Mouse (Mus musculus): ENCODE results near the gene Gm20683. TPM values are rescaled to one million over a fixed set of nuclear protein-coding genes. Genes with fewer than 3 reads are reported as not detected.
A peak's percentile ranks its signal among the peaks of the same experiment; 100 is the strongest.
"Not testable (repeated sequence)": the region's sequence is repeated elsewhere in the genome, so short reads cannot be mapped to it uniquely, and the experiment has no call there.

The Gm20683 gene
- polyA plus RNA-seq, 1 experiment = 41.5 TPM

- DNase-seq (ENCODE audit: extremely low spot score in 1 of 2, low spot score in 1 of 2) = peak; percentile 93 to 100
Measured at GRCm38 (mm10) chr17:25874721-25875170, 33.2 kb upstream of the Gm20683 start, which contains the start of gene Mettl26. Gene Mettl26, plus strand, starts transcription at chr17:25875074.

- DNase-seq (ENCODE audit: extremely low spot score in 1 of 2, low spot score in 1 of 2) = no peak
Measured at GRCm38 (mm10) chr17:25874148-25874720, 32.7 kb upstream of the Gm20683 start.

DNA sequence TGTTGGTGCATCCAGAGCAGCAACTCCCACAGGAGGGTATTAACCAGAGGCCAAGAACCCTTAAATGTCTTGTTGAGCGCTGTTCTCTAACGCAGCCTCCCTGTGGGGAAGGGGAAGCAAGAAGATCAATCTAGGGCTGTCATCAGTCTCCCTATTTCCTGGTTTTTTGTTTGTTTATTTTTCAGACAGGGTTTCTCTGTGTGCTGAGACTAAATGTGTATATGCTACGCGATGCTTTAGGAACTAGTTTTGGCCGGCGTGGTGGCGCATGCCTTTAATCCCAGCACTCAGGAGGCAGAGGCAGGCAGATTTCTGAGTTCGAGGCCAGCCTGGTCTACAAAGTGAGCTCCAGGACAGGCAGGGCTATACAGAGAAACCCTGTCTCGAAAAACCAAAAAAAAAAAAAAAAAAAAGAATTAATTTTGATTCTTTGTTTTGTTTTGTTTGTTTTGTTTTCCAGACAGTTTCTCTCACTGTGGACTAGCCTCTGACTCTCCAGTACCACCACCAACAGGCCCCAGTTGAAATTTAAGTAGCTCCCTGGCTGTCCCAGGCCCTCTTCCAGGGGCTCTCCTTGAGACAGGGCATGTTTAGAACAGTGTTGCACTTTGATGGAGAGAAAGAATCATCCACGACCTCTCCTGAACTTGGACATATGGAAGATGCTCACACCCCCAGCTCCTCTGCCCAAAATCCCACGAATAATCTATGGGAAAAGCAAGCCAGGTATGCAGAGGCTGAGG, 32.0 kb upstream of the Gm20683 start:
- no peak for DNase-seq (ENCODE audit: extremely low spot score in 1 of 2, low spot score in 1 of 2)

DNA sequence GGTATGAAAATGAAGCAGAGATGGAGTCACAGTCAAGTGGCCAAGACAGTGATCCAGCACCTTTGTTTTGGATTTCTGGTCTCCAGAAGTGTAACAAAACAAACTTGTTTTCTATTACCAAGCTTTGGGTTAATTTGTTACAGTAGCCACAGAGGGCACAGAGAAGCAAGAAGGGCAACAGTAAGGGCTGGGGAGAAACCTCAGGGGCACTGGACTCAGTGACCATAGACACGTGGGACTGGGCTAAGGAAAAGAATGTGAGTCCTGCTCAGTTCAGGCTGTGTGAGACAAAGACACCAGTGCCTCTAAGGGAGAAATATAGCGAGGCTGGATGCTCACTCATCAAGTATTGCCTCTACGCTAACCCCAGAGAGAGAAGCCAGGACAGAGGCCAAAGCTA, 31.1 kb upstream of the Gm20683 start:
- no peak for DNase-seq (ENCODE audit: extremely low spot score in 1 of 2, low spot score in 1 of 2)

DNA sequence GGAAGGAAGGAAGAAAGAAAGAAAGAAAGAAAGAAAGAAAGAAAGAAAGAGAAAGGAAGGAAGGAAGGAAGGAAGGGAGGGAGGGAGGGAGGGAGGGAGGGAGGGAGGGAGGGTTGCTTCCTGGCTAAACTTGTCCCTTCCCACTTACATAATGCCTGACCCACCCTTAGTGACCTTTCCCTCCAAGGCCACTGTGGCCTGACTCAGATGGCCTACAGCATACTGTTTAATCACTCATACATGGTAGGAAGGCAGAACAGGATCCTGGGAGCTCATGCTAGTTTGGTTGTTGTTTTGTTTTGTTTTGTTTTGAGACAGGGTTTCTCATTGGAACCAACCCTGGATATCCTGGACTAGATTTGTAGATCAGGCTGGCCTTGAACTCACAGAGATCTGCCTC, 30.0 kb upstream of the Gm20683 start:
- DNase-seq (ENCODE audit: extremely low spot score in 1 of 2, low spot score in 1 of 2) = not testable (repeated sequence)

GRCm38 (mm10) chr17:25869954-25870353, 28.4 kb upstream of the Gm20683 start:
- no peak for DNase-seq (ENCODE audit: extremely low spot score in 1 of 2, low spot score in 1 of 2)

GRCm38 (mm10) chr17:25869498-25869897, 27.9 kb upstream of the Gm20683 start:
- no peak for DNase-seq (ENCODE audit: extremely low spot score in 1 of 2, low spot score in 1 of 2)

- DNase-seq (ENCODE audit: extremely low spot score in 1 of 2, low spot score in 1 of 2) = peak in 1 of 2 experiments; percentile 83
Measured at GRCm38 (mm10) chr17:25868601-25869191, 27.1 kb upstream of the Gm20683 start, which contains the start of gene Mcrip2. Gene Mcrip2, minus strand, starts transcription at chr17:25868764.

DNA sequence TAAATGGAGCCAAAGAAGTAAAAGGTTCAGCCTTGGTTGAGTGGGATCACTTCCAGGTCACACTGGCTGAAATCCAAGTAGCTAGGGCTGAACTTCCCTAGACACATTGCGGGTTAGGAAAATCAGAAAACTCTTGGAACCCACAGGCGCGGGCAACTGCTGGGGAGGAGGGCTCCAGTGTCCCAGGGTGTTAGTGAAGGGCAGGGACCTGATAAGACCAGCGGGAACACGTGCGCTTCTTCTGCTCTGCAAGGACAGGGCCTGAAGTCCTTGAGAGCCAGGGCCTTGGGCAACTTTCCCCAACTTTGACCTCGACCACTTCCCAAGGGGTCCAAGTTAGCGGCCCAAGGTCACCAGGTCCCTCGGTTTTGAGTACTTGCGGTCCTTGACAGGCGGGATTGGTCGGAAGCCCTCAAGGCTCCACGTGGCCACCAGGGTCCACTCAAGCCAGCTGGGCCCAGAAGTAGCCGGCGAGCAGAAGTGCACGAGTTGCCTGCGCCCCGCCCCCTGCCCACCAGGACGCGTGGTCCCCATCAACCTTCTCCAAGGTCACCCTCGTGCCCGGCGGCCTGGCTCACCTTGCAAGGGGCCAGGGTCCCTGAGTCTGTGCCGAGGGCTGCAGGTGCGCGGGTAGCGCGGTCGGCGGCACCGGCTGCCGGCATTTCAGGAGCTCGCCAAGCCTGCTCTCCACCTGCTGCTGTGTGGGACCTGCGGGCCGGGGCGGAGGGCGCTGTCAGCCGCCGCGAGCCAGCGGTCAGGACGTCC, 26.5 kb upstream of the Gm20683 start:
- no peak for DNase-seq (ENCODE audit: extremely low spot score in 1 of 2, low spot score in 1 of 2)

GRCm38 (mm10) chr17:25867509-25867835, 25.9 kb upstream of the Gm20683 start:
- DNase-seq (ENCODE audit: extremely low spot score in 1 of 2, low spot score in 1 of 2) = no peak

DNA sequence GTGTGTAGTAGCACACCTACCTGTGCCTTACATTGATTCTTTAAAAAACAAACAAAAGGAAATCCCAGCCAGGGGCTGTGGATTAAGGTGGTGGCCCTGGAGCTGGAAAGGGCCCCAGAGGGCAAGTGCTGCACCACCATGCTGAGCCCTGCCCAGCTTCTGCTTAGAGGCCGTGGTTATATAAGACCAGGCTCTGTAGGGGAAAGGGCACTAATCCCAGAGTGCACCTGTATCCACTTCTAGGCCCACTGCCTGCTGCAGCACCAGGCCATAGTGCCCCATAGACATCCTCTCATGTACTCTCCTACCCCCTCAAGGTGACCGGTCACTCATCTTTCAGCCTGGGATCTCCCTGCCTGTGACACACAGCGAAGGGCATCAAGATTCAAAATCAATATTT, 24.6 kb upstream of the Gm20683 start:
- no peak for DNase-seq (ENCODE audit: extremely low spot score in 1 of 2, low spot score in 1 of 2)

DNA sequence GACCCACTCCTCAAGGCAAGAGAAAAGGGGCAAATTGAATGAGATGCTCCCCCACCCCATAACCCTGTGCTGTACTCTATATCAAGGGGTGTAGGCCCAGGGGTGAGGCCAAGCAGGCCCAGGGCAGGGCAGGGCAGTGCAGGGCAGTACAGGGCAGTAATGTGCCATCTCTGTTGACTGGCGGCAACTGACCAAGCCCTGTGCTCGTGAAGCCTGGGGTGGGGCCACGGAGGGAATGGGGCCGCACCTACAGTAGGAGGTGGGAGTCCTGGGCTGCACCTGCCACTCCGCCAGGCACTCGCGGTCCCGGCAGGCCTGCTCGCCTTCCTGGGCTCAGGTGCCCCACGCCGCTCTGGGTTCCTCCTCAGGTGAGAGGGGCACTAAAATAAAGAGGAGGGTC, 23.7 kb upstream of the Gm20683 start:
- no peak for DNase-seq (ENCODE audit: extremely low spot score in 1 of 2, low spot score in 1 of 2)

GRCm38 (mm10) chr17:25864311-25864710, 22.7 kb upstream of the Gm20683 start:
- no peak for DNase-seq (ENCODE audit: extremely low spot score in 1 of 2, low spot score in 1 of 2)

- no peak for DNase-seq (ENCODE audit: extremely low spot score in 1 of 2, low spot score in 1 of 2)
Measured at GRCm38 (mm10) chr17:25863681-25864080, 22.1 kb upstream of the Gm20683 start.

DNA sequence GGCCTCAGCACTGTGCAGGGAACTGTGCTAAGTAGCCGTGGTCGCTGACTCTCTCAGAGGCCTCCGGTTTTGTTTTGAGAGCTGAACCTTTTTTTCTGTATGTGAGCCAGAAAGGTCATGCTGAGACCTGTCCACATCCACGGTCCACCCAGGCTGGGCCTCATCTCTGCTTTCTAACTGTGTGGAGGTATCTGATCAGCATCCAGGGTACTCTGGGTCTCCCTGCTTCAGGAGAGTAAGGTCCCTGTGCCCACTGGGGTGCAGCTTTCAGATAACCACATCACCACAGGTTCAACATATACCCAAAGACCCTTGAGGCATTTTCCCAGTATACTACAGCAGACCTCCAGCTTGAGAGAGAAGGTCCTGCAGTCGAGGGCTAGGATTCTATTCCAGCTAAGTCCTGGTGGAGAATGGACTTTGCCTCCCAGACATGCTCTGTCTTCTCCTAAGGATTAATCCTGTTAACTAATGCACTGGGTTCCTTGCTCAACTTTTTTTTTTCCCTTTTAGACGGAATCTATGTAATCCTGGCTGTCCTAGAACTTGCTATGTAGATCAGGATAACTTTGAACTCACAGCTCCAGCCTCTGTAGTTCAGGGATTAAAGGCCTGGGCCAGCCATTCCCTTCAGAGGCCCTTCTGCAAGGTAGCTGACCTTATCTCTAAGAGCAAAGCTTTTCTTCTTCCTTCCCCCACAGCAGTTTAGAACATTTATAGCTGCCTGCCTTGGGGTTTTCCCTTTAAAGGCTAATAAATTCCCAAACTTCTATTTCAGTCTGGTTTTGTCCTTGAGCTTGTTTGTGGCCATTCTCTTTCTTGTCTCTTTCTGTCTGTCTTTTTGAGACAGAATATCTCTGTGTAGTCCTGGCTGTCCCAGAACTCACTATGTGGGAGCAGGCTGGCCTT, 20.4 kb upstream of the Gm20683 start:
- no peak for DNase-seq (ENCODE audit: extremely low spot score in 1 of 2, low spot score in 1 of 2)

- DNase-seq (ENCODE audit: extremely low spot score in 1 of 2, low spot score in 1 of 2) = peak; percentile 86 to 95
Measured at GRCm38 (mm10) chr17:25860832-25861703, 19.5 kb upstream of the Gm20683 start, which contains the start of gene Wdr90. Gene Wdr90, minus strand, starts transcription at chr17:25861501.

DNA sequence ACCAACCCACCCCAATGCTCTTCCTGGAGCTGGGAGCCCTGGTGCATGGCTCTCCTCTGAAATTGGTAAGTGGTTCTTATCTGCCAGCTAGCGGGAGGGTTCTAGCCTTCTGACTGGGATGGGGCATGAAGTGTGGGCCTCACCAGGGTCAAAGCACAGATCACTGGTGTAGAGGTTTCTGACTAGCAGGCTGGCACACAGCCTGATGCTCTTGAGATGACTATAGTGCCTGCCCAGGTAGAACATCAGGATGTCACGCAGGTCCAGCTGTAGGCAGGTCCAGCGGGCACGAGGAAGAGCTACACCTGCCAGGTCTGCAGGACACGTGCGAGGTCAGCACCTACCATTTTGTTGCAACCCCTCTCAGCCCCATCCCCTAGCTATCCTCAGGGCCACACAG, 18.7 kb upstream of the Gm20683 start:
- DNase-seq (ENCODE audit: extremely low spot score in 1 of 2, low spot score in 1 of 2) = no peak

GRCm38 (mm10) chr17:25844396-25844901, 2.9 kb upstream of the Gm20683 start, which contains the start of gene Rhot2:
Gene Rhot2, minus strand, starts transcription at chr17:25844851.
- DNase-seq (ENCODE audit: extremely low spot score in 1 of 2, low spot score in 1 of 2) = peak; percentile 87 to 97

All from frontal cortex, adult 2 months (tissue).